Mouse (Mus musculus) kidney, postnatal 0 days (tissue): ENCODE results near the gene Trabd. TPM values are rescaled to one million over a fixed set of nuclear protein-coding genes. Genes with fewer than 3 reads are reported as not detected.
A peak's percentile ranks its signal among the peaks of the same experiment; 100 is the strongest.

Experiments
- ATAC-seq: fragments of 200-750 bp; cut with Nextera tagmentation; replicated peaks from 2 replicates; pipeline ENCODE4 v1.8.0; 2017; ENCODE audit warnings: low read depth, moderate number of reproducible peaks, moderate TSS enrichment, moderate library complexity; ENCODE audit not compliant: low FRiP score
- DNase-seq: peaks from one replicate; pipeline ENCODE4 v3.0.0-alpha.2; 2016; ENCODE audit warnings: low spot score
- H3K27ac ChIP-seq: fragments of 300-500 bp; sonication (generic); 2 replicates; pipeline ENCODE4 v1.5.1; 2014; ENCODE audit warnings: mild to moderate bottlenecking
- H3K27me3 ChIP-seq: fragments of 300-500 bp; sonication (generic); 2 replicates; pipeline ENCODE4 v1.6.1; 2014; ENCODE audit warnings: low read length, mixed read lengths; ENCODE audit not compliant: insufficient read depth
- H3K36me3 ChIP-seq: fragments of 300-500 bp; sonication (generic); 2 replicates; pipeline ENCODE4 v1.6.1; 2014; ENCODE audit warnings: low read length, mixed read lengths; ENCODE audit not compliant: insufficient read depth
- H3K4me1 ChIP-seq: fragments of 300-500 bp; sonication (generic); replicated peaks from 2 replicates; pipeline ENCODE4 v1.6.1; 2014; ENCODE audit warnings: antibody characterized with exemption, low read length, mixed read lengths; ENCODE audit not compliant: insufficient read depth
- H3K4me2 ChIP-seq: fragments of 300-500 bp; sonication (generic); 2 replicates; pipeline ENCODE4 v1.6.1; 2014; ENCODE audit warnings: mild to moderate bottlenecking, low read length, moderate library complexity, mixed read lengths
- H3K4me3 ChIP-seq: fragments of 300-500 bp; sonication (generic); replicated peaks from 2 replicates; pipeline ENCODE4 v1.5.1; 2014; ENCODE audit warnings: low read depth, low read length
- H3K9ac ChIP-seq: fragments of 300-500 bp; sonication (generic); 2 replicates; pipeline ENCODE4 v1.6.1; 2014; ENCODE audit warnings: low read depth, low read length
- H3K9me3 ChIP-seq: fragments of 300-500 bp; sonication (generic); replicated peaks from 2 replicates; pipeline ENCODE4 v1.6.1; 2016; ENCODE audit warnings: low read length, inconsistent platforms, mixed read lengths
- CTCF ChIP-seq: IDR thresholded peaks from 2 replicates; pipeline ENCODE4 v1.5.1; 2016; ENCODE audit warnings: antibody characterized with exemption, low read depth, mild to moderate bottlenecking, moderate library complexity
- WGBS: fragments of 180-500 bp; shearing (Covaris S2); extraction: QIAGEN DNeasy Blood & Tissue Kit; methylation state at CpG from one replicate; pipeline ENCODE4 v1.1.7; 2014; 5-methylcytosine and 5-hydroxymethylcytosine counted together
- polyA plus RNA-seq: library from polyadenylated mRNA; unstranded; fragments of >200 nt; fragmentation: Nextera tagmentation; extraction: Ambion mirVana; gene quantifications from 2 replicates; pipeline ENCODE4 v1.2.1, GENCODE M21; 2015

The Trabd gene
- polyA plus RNA-seq, 1 experiment from 2014 or later: 48.9 TPM

GRCm38 (mm10) chr15:89075478-89076147 lies 689 bp downstream of the Trabd start:
- under 1% methylated on average over 54 of the region's 59 CpGs for WGBS
- peak; percentile 91 for ATAC-seq
- H3K4me3 ChIP-seq: peak overlapping the region; percentile 81
- DNase-seq: peak; percentile 95
- TF ChIP-seq CTCF: no peak
- peaks cover 20% of the 10 kb centered on the region for H3K4me1 ChIP-seq
- peaks cover 3% of the 10 kb centered on the region; the same call in 1 of the 2 replicates for H3K36me3 ChIP-seq
- no peaks in the 10 kb centered on the region for H3K27me3 ChIP-seq
- H3K4me2 ChIP-seq: peak overlapping the region; percentile 67
- peak overlapping the region; percentile 93 for H3K27ac ChIP-seq
- peak overlapping the region; percentile 92 for H3K9ac ChIP-seq
- no peaks in the 10 kb centered on the region for H3K9me3 ChIP-seq

GRCm38 (mm10) chr15:89076156-89076731 lies 1.3 kb downstream of the Trabd start:
- Histone ChIP-seq H3K9ac (peak overlapping the region; percentile 92), H3K27me3 (no peaks in the 10 kb centered on the region), H3K9me3 (no peaks in the 10 kb centered on the region), H3K4me2 (peak overlapping the region; percentile 67), H3K36me3 (peaks cover 9% of the 10 kb centered on the region; the same call in 1 of the 2 replicates), H3K4me3 (peak overlapping the region; percentile 81), H3K4me1 (peaks cover 20% of the 10 kb centered on the region), H3K27ac (peak overlapping the region; percentile 93)
- DNase-seq (peak; percentile 58), ATAC-seq (0 out of 2 replicates have a peak, but pooled peaks have one; percentile 0)
- under 1% methylated on average over 25 of the region's 39 CpGs for WGBS
- TF ChIP-seq CTCF: no peak

- 0 out of 2 replicates have a peak overlapping the region, but pooled peaks have one; percentile 9 for H3K4me3 ChIP-seq
- ATAC-seq: no peak; the same call in 1 of the 2 replicates
- peak overlapping the region; percentile 48; the same call in 1 of the 2 replicates for H3K9ac ChIP-seq
These were observed 3.4 kb downstream of the Trabd start for GRCm38 (mm10) chr15:89078208-89078836.

GRCm38 (mm10) chr15:89083906-89084305 lies 9.0 kb downstream of the Trabd start:
- 95% methylated on average over 1 of the region's 1 CpGs for WGBS
- no peak overlapping the region for H3K27ac ChIP-seq
- ATAC-seq: no peak
- no peak overlapping the region for H3K4me2 ChIP-seq
- no peak for TF ChIP-seq CTCF
- H3K9ac ChIP-seq: no peak overlapping the region
- H3K4me3 ChIP-seq: no peak overlapping the region
- no peaks in the 10 kb centered on the region for H3K9me3 ChIP-seq
- peaks cover 46% of the 10 kb centered on the region for H3K36me3 ChIP-seq
- no peaks in the 10 kb centered on the region for H3K27me3 ChIP-seq
- H3K4me1 ChIP-seq: peaks cover under 1% of the 10 kb centered on the region; the same call in 1 of the 2 replicates
- no peak for DNase-seq

More at GRCm38 (mm10) chr15:89078208-89078836, 3.4 kb downstream of the Trabd start:
- H3K27me3 ChIP-seq: no peaks in the 10 kb centered on the region
- no peak for TF ChIP-seq CTCF
- H3K36me3 ChIP-seq: peaks cover 24% of the 10 kb centered on the region
- peak overlapping the region; percentile 67 for H3K4me2 ChIP-seq
- peaks cover 20% of the 10 kb centered on the region for H3K4me1 ChIP-seq
- no peaks in the 10 kb centered on the region for H3K9me3 ChIP-seq
- 49% methylated on average over 9 of the region's 9 CpGs for WGBS
- peak; percentile 51 for DNase-seq
- peak overlapping the region; percentile 80 for H3K27ac ChIP-seq

- no peak for DNase-seq
- 79% methylated on average over 2 of the region's 2 CpGs for WGBS
- peaks cover 45% of the 10 kb centered on the region for H3K36me3 ChIP-seq
These were observed 9.9 kb downstream of the Trabd start for GRCm38 (mm10) chr15:89084826-89085225.

GRCm38 (mm10) chr15:89088607-89089247 lies 13.8 kb downstream of the Trabd start, which contains the start of gene Selenoo:
Gene Selenoo, plus strand, starts transcription at chr15:89089084.
- no peaks in the 10 kb centered on the region for H3K27me3 ChIP-seq
- H3K27ac ChIP-seq: peak within 1 kb of the TSS; percentile 91
- peaks cover 33% of the 10 kb centered on the region for H3K36me3 ChIP-seq
- peak within 1 kb of the TSS; percentile 92 for H3K9ac ChIP-seq
- peak within 1 kb of the TSS; percentile 99 for H3K4me2 ChIP-seq
- no peaks in the 10 kb centered on the region for H3K9me3 ChIP-seq
- TF ChIP-seq CTCF: no peak
- peak; percentile 96 for DNase-seq
- H3K4me1 ChIP-seq: peaks cover 5% of the 10 kb centered on the region; the same call in 1 of the 2 replicates
- H3K4me3 ChIP-seq: peak within 1 kb of the TSS; percentile 95
- WGBS: 7% methylated on average over 37 of the region's 38 CpGs
- ATAC-seq: peak; percentile 93

More at GRCm38 (mm10) chr15:89084826-89085225, 9.9 kb downstream of the Trabd start:
- H3K27ac ChIP-seq: no peak overlapping the region
- no peak overlapping the region for H3K4me3 ChIP-seq
- no peak overlapping the region for H3K4me2 ChIP-seq
- H3K27me3 ChIP-seq: no peaks in the 10 kb centered on the region
- H3K4me1 ChIP-seq: peaks cover 4% of the 10 kb centered on the region; the same call in 1 of the 2 replicates
- TF ChIP-seq CTCF: no peak
- H3K9ac ChIP-seq: no peak overlapping the region
- ATAC-seq: no peak
- H3K9me3 ChIP-seq: no peaks in the 10 kb centered on the region
